Mouse (Mus musculus): ENCODE results near the gene Hoxc10.

DNA sequence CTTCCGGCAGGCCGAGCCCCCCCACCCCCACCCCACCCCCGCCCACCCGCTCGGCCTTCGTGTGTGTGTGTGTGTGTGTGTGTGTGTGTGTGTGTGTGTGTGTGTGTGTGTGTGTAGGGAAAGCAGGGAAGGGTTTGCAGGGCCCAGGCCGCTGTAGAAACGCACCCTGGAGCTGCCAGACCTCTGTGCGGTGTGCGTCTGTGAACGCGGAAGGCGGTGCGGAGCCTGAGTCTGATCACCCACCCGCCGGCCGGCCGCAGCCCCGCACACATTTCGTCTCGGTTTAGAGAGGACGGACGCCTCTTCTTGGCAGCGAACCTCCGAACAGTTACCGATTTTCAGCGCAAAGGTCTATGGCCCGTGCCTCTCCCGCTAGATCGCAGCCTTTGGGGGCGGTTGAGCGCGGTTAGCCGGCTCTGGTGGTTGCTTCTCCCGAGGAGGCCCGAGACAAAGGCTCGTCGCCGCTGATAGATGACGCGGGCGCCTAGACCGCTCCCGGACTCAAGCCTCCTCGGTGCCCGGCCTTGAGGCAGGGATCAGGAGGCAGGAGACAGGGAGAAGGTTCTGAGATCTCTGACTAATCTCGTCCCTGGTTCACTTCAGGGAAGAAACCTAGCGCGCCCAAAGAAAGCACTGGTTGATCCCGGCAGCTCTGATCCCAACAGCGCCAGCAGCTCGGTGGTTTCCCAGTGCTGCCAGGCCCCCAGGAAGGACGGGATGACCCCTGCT is 23.7 kb upstream of the Hoxc10 start:
- TF ChIP-seq EP300 (optimal IDR thresholded peaks at IDR 0.05) (no peak), CTCF (IDR thresholded peaks at IDR 0.05; ENCODE audit: low read depth) (peak; percentile 50; the same call in 1 of the 2 replicates)

Measured in stomach, postnatal 0 days (tissue).